Mouse (Mus musculus) testis, adult 2 months (tissue): ENCODE measurements around the gene Fbxw10. TPM values are rescaled to one million over a fixed set of nuclear protein-coding genes. Genes with fewer than 3 reads are reported as not detected.
A peak's percentile ranks its signal among the peaks of the same experiment; 100 is the strongest.

Experiments used
- H3K27ac ChIP-seq: fragments of 200-500 bp; 2 replicates; pipeline ENCODE4 v1.5.1; 2012; ENCODE audit warnings: low read depth, low read length; ENCODE audit not compliant: control insufficient read depth, insufficient read depth
- H3K27me3 ChIP-seq: fragments of 200-500 bp; 2 replicates; pipeline ENCODE4 v1.6.1; 2012; ENCODE audit warnings: mild to moderate bottlenecking, low read length, moderate library complexity; ENCODE audit not compliant: control insufficient read depth, insufficient read depth
- H3K36me3 ChIP-seq: fragments of 200-500 bp; 2 replicates; pipeline ENCODE4 v1.6.1; 2012; ENCODE audit warnings: mild to moderate bottlenecking, low read length; ENCODE audit not compliant: control insufficient read depth, insufficient read depth
- H3K4me1 ChIP-seq: fragments of 200-500 bp; 2 replicates; pipeline ENCODE4 v1.6.1; 2012; ENCODE audit warnings: low read length; ENCODE audit not compliant: control insufficient read depth, insufficient read depth
- H3K4me3 ChIP-seq: fragments of 200-500 bp; 2 replicates; pipeline ENCODE4 v1.5.1; 2012; ENCODE audit warnings: low read depth, mild to moderate bottlenecking, low read length, moderate library complexity, mixed read lengths; ENCODE audit not compliant: control insufficient read depth
- CTCF ChIP-seq: fragments of 200-500 bp; IDR thresholded peaks from 2 replicates; pipeline ENCODE4 v1.5.1; 2012; ENCODE audit warnings: low read depth, mild to moderate bottlenecking, inconsistent platforms, low read length, moderate library complexity; ENCODE audit not compliant: control insufficient read depth, insufficient read depth, insufficient replicate concordance
- POLR2A ChIP-seq: fragments of 200-500 bp; IDR thresholded peaks from 2 replicates; pipeline ENCODE4 v1.6.1; 2012; ENCODE audit warnings: low read depth, mild to moderate bottlenecking, inconsistent platforms, low read length, moderate library complexity; ENCODE audit not compliant: control insufficient read depth
- polyA plus RNA-seq: library from polyadenylated mRNA; depleted of rRNA; stranded (reverse); fragments of >200 nt; gene quantifications from 2 replicates; pipeline ENCODE4 v1.2.3, GENCODE M21; 2012

Gene Fbxw10
- polyA plus RNA-seq, 1 experiment = 90.8 TPM

DNA sequence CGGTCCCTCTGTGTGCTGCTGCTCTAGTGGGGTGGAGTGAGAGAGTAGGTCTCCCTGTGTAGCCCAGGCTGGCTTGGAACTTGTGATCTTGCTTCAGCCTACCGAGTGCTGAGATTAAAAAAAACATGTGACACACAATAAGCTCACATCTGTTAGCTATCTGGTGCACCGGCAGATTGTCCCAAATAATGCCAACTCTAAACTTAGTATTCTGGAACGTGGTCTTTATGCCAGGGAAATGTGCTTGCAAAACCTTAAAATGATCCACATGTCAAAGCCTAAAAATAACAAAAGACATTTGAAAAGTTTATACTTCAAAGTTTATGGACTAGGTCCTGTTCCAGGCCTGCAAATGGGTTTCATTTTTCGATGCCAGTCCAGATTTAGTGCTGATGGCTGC lies 22.3 kb downstream of the Fbxw10 start:
- H3K27me3 ChIP-seq = no peaks in the 10 kb centered on the region
- H3K4me3 ChIP-seq = no peak overlapping the region
- H3K4me1 ChIP-seq = no peaks in the 10 kb centered on the region; the same call in 1 of the 2 replicates
- no peak for TF ChIP-seq POLR2A
- TF ChIP-seq CTCF = no peak
- H3K27ac ChIP-seq = no peak overlapping the region
- no peaks in the 10 kb centered on the region; the same call in 1 of the 2 replicates for H3K36me3 ChIP-seq

DNA sequence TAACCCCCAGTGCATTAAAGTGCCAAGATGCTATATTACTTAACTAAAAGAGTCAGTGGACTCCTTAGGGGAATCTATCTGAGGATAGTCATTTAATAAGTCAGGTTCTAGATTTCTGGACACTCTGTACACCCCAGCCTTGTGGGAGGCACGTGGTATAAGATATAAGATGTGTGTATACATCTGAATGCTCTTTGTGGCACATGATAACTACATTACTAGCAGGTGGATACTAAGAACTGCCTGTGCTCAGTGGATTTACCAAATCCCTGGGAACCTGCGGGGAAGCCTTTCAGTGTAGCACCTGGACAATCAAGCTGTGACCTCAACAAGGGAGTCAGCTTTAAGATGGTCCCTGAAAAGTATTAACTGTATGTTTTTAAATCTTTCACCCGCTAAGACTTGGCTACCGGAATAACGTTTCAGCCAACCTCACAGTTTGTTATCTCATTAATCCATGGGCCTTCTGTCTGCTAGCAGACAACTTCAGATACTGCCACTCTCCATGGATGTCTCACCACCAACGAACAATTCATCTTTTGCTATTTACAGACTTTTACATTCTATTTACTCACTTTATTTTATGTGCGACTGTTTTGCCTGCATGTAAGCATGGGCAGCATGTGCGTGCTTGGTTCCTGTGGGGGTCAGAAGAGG lies 23.0 kb downstream of the Fbxw10 start:
- Histone ChIP-seq H3K4me3 (no peak overlapping the region), H3K36me3 (no peaks in the 10 kb centered on the region; the same call in 1 of the 2 replicates), H3K4me1 (no peaks in the 10 kb centered on the region; the same call in 1 of the 2 replicates), H3K27me3 (no peaks in the 10 kb centered on the region), H3K27ac (no peak overlapping the region)
- TF ChIP-seq CTCF = no peak
- no peak for TF ChIP-seq POLR2A

- Histone ChIP-seq H3K27me3 (no peaks in the 10 kb centered on the region), H3K27ac (no peak overlapping the region), H3K36me3 (no peaks in the 10 kb centered on the region; the same call in 1 of the 2 replicates), H3K4me1 (no peaks in the 10 kb centered on the region; the same call in 1 of the 2 replicates), H3K4me3 (no peak overlapping the region)
- TF ChIP-seq POLR2A = no peak
- no peak for TF ChIP-seq CTCF
Observed at GRCm38 (mm10) chr11:62873479-62873878, 26.6 kb downstream of the Fbxw10 start.

- Histone ChIP-seq H3K4me1 (no peaks in the 10 kb centered on the region; the same call in 1 of the 2 replicates), H3K27ac (no peak overlapping the region; the same call in 1 of the 2 replicates), H3K27me3 (no peaks in the 10 kb centered on the region), H3K36me3 (no peaks in the 10 kb centered on the region; the same call in 1 of the 2 replicates), H3K4me3 (no peak overlapping the region; the same call in 1 of the 2 replicates)
- TF ChIP-seq CTCF (no peak), POLR2A (no peak)
Observed at GRCm38 (mm10) chr11:62875696-62876095, 28.8 kb downstream of the Fbxw10 start.

GRCm38 (mm10) chr11:62876445-62876844 lies 29.6 kb downstream of the Fbxw10 start:
- Histone ChIP-seq H3K36me3 (no peaks in the 10 kb centered on the region; the same call in 1 of the 2 replicates), H3K27me3 (no peaks in the 10 kb centered on the region), H3K27ac (no peak overlapping the region), H3K4me3 (no peak overlapping the region), H3K4me1 (no peaks in the 10 kb centered on the region; the same call in 1 of the 2 replicates)
- no peak for TF ChIP-seq CTCF
- TF ChIP-seq POLR2A = no peak

DNA sequence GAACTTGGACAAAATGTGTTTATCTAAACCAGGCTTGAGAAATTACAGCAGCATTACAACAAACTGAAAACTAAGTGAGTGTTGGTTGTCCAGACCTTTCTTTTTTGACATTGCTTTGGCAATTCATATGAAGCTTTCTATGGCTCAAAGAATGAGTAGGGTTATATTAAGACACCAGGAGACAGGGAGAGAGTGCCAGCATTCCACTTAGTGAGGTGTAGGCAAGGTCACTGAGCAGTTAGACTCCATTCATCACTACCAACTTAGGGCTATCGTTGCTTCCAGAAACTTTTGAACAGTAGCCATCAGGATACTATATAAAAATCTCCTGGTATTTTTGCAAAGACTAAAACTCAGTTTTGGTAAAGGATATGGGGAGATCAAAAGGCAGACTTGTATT lies 30.5 kb downstream of the Fbxw10 start:
- H3K4me3 ChIP-seq = peak overlapping the region; percentile 28; the same call in 1 of the 2 replicates
- H3K27me3 ChIP-seq = no peaks in the 10 kb centered on the region
- H3K27ac ChIP-seq = no peak overlapping the region
- no peaks in the 10 kb centered on the region; the same call in 1 of the 2 replicates for H3K4me1 ChIP-seq
- no peaks in the 10 kb centered on the region; the same call in 1 of the 2 replicates for H3K36me3 ChIP-seq
- no peak for TF ChIP-seq POLR2A
- TF ChIP-seq CTCF = no peak

DNA sequence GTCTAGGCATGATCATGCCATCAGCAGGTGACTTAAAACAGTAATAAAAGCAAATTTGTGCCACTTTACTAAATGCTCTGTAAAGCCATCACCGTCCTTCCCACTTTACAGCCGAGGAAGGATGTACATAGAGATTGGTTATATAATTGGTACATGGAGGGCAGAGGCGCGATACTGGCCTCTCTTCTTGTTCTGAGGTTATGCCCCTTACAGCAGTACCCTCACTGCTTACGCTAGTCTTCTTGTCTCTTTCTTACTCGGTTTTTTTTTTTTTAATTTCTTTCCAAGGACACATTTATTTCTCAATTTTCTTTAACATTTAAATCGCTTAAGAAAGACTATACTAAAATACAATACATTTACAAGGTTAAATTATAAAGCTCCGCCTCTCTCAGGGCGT lies 31.9 kb downstream of the Fbxw10 start:
- Histone ChIP-seq H3K4me1 (no peaks in the 10 kb centered on the region), H3K4me3 (peak overlapping the region; percentile 79), H3K27ac (no peak overlapping the region), H3K36me3 (no peaks in the 10 kb centered on the region), H3K27me3 (no peaks in the 10 kb centered on the region)
- TF ChIP-seq POLR2A (no peak), CTCF (no peak)
